Mouse (Mus musculus) C2C12 (cell line): ENCODE data around the gene Aurkb.

Source experiments
- CTCF ChIP-seq: IDR thresholded peaks from one replicate; pipeline ENCODE4 v1.5.1; 2011; ENCODE audit not compliant: control insufficient read depth, insufficient read depth, insufficient read length
- MAX ChIP-seq: IDR thresholded peaks from one replicate; pipeline ENCODE4 v1.6.1; 2011; ENCODE audit warnings: mild to moderate bottlenecking, control low read depth
- MYOG ChIP-seq: IDR thresholded peaks from one replicate; pipeline ENCODE4 v1.6.1; 2011; ENCODE audit not compliant: control insufficient read depth, insufficient read length; ENCODE audit errors: extremely low read depth
- USF1 ChIP-seq: IDR thresholded peaks from one replicate; pipeline ENCODE4 v1.6.1; 2011; ENCODE audit warnings: low read depth, mild to moderate bottlenecking, control low read depth, moderate library complexity

DNA sequence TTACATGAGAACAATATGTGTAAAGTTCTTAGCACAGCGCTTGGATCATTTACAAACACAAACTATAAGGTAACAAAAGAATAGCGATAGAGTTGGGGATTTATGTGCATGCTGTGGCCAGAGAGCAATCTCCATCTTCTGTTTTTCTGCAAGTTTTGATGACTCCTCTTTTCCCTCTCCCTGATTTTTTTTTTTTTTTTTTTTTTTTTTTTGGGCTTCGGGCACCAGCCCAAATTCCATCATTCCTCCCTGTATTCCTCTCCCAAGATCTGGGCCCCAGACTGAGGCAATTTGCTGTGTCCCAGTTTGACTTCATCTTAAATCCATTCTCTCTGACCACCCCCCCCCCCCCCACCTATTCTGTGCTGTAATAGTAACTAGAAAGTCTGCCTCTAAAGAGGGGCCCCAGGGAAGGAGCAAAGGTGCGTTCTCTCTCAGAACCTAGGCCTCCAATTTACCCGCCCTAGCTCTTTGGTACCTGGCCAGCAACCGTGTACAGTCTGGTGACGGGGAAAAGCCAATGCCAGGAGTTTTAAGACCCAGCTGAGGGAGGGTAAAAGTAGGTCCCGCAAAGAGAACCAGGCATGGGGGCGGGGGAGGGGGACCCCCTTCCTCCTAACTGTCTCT lies 51.0 kb downstream of the Aurkb start:
- TF ChIP-seq CTCF (no peak), USF1 (no peak), MYOG (no peak), MAX (no peak)
